Mouse (Mus musculus) forebrain, postnatal 0 days (tissue): ENCODE results near the gene Jazf1. TPM values are rescaled to one million over a fixed set of nuclear protein-coding genes. Genes with fewer than 3 reads are reported as not detected.

ENCODE experiments used
- ATAC-seq: fragments of 200-750 bp; cut with Nextera tagmentation; 2 replicates; pipeline ENCODE4 v1.8.0; 2017; ENCODE audit warnings: mild to moderate bottlenecking, moderate library complexity
- DNase-seq: peaks from one replicate; pipeline ENCODE4 v3.0.0-alpha.2; 2015
- H3K27ac ChIP-seq: fragments of 300-500 bp; sonication (generic); 2 replicates; pipeline ENCODE4 v1.5.1; 2014; ENCODE audit warnings: low read depth, mild to moderate bottlenecking, antibody characterized with exemption, low read length, moderate library complexity, mixed read lengths
- H3K27me3 ChIP-seq: fragments of 300-500 bp; sonication (generic); 2 replicates; pipeline ENCODE4 v1.6.1; 2014; ENCODE audit warnings: mild to moderate bottlenecking, low read length, mixed read lengths; ENCODE audit not compliant: insufficient read depth
- H3K36me3 ChIP-seq: fragments of 300-500 bp; sonication (generic); 2 replicates; pipeline ENCODE4 v1.6.1; 2014; ENCODE audit warnings: mild to moderate bottlenecking, moderate library complexity; ENCODE audit not compliant: insufficient read depth
- H3K4me1 ChIP-seq: fragments of 300-500 bp; sonication (generic); 2 replicates; pipeline ENCODE4 v1.6.1; 2014; ENCODE audit warnings: antibody characterized with exemption; ENCODE audit not compliant: insufficient read depth
- H3K4me2 ChIP-seq: fragments of 300-500 bp; sonication (generic); 2 replicates; pipeline ENCODE4 v1.6.1; 2014; ENCODE audit warnings: low read depth, mild to moderate bottlenecking, moderate library complexity
- H3K4me3 ChIP-seq: fragments of 300-500 bp; sonication (generic); 2 replicates; pipeline ENCODE4 v1.5.1; 2014; ENCODE audit warnings: low read depth, low read length, mixed read lengths
- H3K9ac ChIP-seq: fragments of 300-500 bp; sonication (generic); 2 replicates; pipeline ENCODE4 v1.6.1; 2014; ENCODE audit warnings: mild to moderate bottlenecking
- H3K9me3 ChIP-seq: fragments of 300-500 bp; sonication (generic); 2 replicates; pipeline ENCODE4 v1.6.1; 2016; ENCODE audit warnings: low read length
- CTCF ChIP-seq: sonication (generic); IDR thresholded peaks from 2 replicates; pipeline ENCODE4 v1.5.1; 2016; ENCODE audit warnings: antibody characterized with exemption, control low read depth, low read depth
- WGBS: fragments of 180-500 bp; shearing (Covaris S2); extraction: QIAGEN DNeasy Blood & Tissue Kit; methylation state at CpG from one replicate; pipeline ENCODE4 v1.1.7; 2014; 5-methylcytosine and 5-hydroxymethylcytosine counted together
- polyA plus RNA-seq: library from polyadenylated mRNA; unstranded; fragments of >200 nt; fragmentation: Nextera tagmentation; extraction: Ambion mirVana; gene quantifications from 2 replicates; pipeline ENCODE4 v1.2.1, GENCODE M21; 2015
- total RNA-seq: library from RNA; depleted of rRNA; stranded (reverse); fragments of >200 nt; gene quantifications from 2 replicates; pipeline ENCODE4 v1.2.3, GENCODE M21; 2014

Jazf1 gene
- total and polyA plus RNA-seq, 2 experiments from 2014 or later = 50.8 to 71.7 TPM

DNA sequence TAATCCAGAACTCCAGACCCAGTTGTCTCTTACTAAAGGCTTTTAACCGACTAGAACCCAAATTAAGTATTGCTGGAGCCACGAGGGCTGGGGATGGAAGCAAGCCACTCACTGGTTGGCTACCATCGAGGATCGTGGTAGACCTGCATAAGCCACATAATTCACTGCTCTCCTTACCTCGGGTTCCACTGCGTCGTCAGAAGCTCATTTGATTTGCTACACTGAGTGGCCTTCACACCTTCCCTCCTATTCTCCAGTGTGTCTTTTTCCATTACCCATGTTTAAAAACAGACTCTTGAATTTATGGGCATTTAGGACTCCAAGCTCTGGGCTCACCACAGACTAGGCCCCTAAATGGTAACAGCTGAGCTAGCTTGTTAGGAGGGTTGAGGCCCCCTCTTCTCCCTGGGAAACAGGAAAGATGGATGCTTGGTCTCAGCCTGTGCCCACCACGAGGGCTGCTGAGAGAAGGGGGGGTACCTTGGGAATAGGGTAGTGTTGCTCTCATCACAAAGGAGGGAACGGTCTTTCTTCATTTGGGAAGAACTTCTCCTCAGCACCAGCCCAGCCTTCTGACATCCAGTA lies 142.9 kb downstream of the Jazf1 start:
- Histone ChIP-seq H3K4me1 (no peaks in the 10 kb centered on the region), H3K36me3 (no peaks in the 10 kb centered on the region), H3K4me3 (no peak overlapping the region), H3K9me3 (no peaks in the 10 kb centered on the region), H3K27ac (no peak overlapping the region), H3K9ac (no peak overlapping the region), H3K27me3 (no peaks in the 10 kb centered on the region), H3K4me2 (no peak overlapping the region)
- WGBS = 78% methylated on average over 9 of the region's 9 CpGs
- DNase-seq (no peak), ATAC-seq (no peak)
- TF ChIP-seq CTCF = no peak

DNA sequence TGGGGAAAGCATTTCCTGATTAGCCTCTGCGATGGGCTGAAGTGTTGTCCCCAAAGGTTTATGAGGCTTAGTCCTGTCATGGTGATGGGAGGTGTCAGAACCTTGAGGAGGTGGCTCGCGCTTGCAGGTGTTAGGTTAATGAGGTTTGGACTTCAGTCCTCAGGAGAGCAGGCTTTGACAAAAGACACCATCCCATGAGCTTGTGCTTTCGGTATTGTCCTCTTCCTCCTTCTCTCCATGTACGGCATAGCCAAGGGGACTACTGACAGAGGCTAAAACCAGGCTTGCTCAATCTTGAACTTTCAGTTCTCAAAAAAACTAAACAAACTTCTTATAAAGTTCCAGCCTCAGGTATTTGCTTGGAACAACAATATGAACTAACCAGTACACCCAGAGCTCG lies 147.2 kb downstream of the Jazf1 start:
- Histone ChIP-seq H3K36me3 (no peaks in the 10 kb centered on the region), H3K4me1 (no peaks in the 10 kb centered on the region), H3K27ac (no peak overlapping the region), H3K4me2 (no peak overlapping the region), H3K27me3 (no peaks in the 10 kb centered on the region), H3K4me3 (no peak overlapping the region), H3K9ac (no peak overlapping the region), H3K9me3 (no peaks in the 10 kb centered on the region)
- ATAC-seq (no peak), DNase-seq (no peak)
- TF ChIP-seq CTCF = no peak
- WGBS = 89% methylated on average over 6 of the region's 6 CpGs

DNA sequence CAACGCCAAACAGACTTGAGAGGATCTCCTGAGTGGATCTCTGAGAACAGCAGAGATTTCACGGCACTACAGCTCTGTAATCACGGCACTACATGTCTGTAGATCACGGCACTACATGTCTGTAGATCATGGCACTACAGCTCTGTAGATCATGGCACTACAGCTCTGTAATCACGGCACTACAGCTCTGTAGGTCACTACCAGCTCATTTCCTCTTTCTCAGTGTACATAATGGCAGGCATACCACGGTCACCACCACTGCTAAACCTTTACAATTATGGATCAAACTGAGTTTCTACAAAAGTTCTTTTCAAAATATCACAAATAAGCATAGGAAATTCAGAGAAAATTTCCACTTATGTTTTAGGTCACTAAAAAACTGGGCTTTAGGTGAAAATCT lies 147.7 kb downstream of the Jazf1 start:
- no peak for TF ChIP-seq CTCF
- WGBS = 85% methylated on average over 6 of the region's 6 CpGs
- H3K36me3 ChIP-seq = no peaks in the 10 kb centered on the region
- H3K27ac ChIP-seq = no peak overlapping the region
- H3K9ac ChIP-seq = no peak overlapping the region
- H3K9me3 ChIP-seq = no peaks in the 10 kb centered on the region
- H3K4me2 ChIP-seq = no peak overlapping the region
- no peaks in the 10 kb centered on the region for H3K27me3 ChIP-seq
- no peaks in the 10 kb centered on the region for H3K4me1 ChIP-seq
- DNase-seq (no peak), ATAC-seq (no peak)
- H3K4me3 ChIP-seq = no peak overlapping the region

DNA sequence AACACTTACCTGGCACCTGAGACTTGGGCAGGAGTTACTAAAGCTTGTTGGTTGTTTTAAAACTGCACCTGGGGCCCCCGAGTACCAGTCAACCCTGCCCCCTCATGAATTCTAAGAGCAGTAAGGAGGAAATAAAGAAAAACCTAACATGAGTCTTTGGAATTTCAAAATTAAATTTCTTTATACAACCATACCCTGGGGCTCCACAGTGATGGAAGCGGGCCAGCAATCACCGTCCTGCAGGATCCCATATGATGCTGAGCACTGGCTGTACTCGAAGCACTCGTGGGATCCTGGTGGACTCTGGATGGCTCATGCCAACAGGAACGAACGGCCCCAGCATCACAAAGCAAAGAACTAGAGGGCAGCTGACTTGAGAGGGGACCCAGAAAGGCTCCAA lies 149.0 kb downstream of the Jazf1 start:
- DNase-seq = no peak
- no peak for TF ChIP-seq CTCF
- H3K9ac ChIP-seq = no peak overlapping the region
- H3K4me1 ChIP-seq = no peaks in the 10 kb centered on the region
- H3K4me2 ChIP-seq = no peak overlapping the region
- no peaks in the 10 kb centered on the region for H3K27me3 ChIP-seq
- ATAC-seq = no peak
- no peaks in the 10 kb centered on the region for H3K36me3 ChIP-seq
- no peaks in the 10 kb centered on the region for H3K9me3 ChIP-seq
- H3K4me3 ChIP-seq = no peak overlapping the region
- no peak overlapping the region for H3K27ac ChIP-seq
- WGBS = 69% methylated on average over 7 of the region's 7 CpGs

DNA sequence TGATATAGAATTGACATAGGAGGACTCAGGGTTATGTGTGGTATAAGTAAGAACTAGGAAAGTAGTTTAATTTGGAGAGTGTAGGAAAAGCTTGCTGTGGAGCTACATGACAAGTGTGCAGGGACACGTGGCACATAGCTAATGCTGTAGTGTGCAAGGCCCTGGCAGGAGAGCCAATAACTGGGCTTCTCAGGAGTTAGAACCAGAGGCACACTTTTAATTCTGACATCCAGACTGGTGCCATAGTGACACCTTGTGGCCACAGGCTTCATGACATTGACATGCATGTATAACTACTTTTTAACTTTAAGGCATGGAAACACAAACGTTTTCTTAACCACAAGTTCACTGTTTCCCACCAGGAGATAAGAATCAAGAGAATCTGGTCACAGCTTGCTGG lies 149.5 kb downstream of the Jazf1 start:
- Histone ChIP-seq H3K4me1 (no peaks in the 10 kb centered on the region), H3K9ac (no peak overlapping the region), H3K27me3 (no peaks in the 10 kb centered on the region), H3K9me3 (no peaks in the 10 kb centered on the region), H3K36me3 (no peaks in the 10 kb centered on the region), H3K27ac (no peak overlapping the region), H3K4me3 (no peak overlapping the region), H3K4me2 (no peak overlapping the region)
- peak; percentile 87 for DNase-seq
- TF ChIP-seq CTCF = peak; percentile 94
- WGBS = 1% methylated on average over 2 of the region's 2 CpGs
- ATAC-seq = peak; percentile 80

DNA sequence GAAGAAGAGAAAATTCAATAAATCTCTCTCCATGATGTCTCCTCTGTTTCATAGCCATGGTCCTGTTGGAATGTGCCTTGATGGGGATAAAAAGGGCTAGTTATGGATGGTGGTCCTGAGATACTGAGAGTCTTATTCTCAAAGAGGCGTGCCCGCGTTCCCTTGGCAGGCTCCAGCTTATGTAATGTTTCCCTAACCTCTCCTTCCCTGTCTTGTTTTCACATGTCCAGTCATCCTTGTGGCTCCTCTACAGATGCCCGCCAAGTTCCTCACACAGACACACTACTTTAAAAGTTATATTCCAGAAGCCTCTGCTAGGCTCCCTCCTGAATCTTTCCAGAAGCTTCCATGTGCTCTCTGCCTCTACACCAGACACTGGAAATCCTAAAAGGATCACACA lies 151.0 kb downstream of the Jazf1 start:
- TF ChIP-seq CTCF = no peak
- no peak overlapping the region for H3K4me3 ChIP-seq
- H3K27me3 ChIP-seq = no peaks in the 10 kb centered on the region
- DNase-seq = no peak
- H3K27ac ChIP-seq = no peak overlapping the region
- ATAC-seq = no peak
- no peak overlapping the region for H3K4me2 ChIP-seq
- H3K36me3 ChIP-seq = no peaks in the 10 kb centered on the region
- H3K9me3 ChIP-seq = no peaks in the 10 kb centered on the region
- no peak overlapping the region for H3K9ac ChIP-seq
- WGBS = 93% methylated on average over 4 of the region's 4 CpGs
- no peaks in the 10 kb centered on the region for H3K4me1 ChIP-seq

DNA sequence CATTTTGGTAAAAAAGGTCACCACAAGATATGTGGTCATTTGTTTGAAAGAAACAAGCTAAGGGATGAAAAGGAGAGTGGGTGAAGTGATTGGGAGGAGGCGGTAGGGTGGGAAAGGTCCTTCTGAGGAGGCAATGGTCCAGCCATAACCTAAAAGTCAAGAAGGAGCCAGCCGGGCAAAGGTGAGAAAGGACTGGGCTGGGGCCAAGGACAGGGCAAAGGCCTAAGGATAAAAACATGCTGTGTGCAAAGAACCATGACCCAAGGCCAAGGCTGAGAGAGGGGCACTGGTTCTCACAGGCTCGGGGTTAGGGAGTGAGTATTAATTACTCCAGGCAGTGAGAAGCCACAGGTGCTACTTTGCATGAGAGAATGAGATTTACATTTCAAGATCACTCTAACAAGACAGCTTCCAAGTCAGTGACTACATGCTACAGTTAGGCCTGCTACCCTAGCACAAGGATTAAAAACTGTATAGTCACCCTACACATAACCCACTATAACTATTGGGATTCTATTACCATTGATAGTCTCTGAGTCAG lies 151.5 kb downstream of the Jazf1 start:
- no peak for TF ChIP-seq CTCF

More for the DNA sequence above, 151.5 kb downstream of the Jazf1 start:
- no peak overlapping the region for H3K27ac ChIP-seq
- DNase-seq = no peak
- no peaks in the 10 kb centered on the region for H3K27me3 ChIP-seq
- H3K4me3 ChIP-seq = no peak overlapping the region
- 85% methylated on average over 3 of the region's 3 CpGs for WGBS
- no peak overlapping the region for H3K9ac ChIP-seq
- ATAC-seq = no peak
- H3K4me1 ChIP-seq = no peaks in the 10 kb centered on the region
- H3K4me2 ChIP-seq = no peak overlapping the region
- no peaks in the 10 kb centered on the region for H3K36me3 ChIP-seq
- H3K9me3 ChIP-seq = no peaks in the 10 kb centered on the region
